Mouse (Mus musculus) embryonic facial prominence, embryonic 11.5 days (tissue): ENCODE data around the gene B3gnt6. TPM values are rescaled to one million over a fixed set of nuclear protein-coding genes. Genes with fewer than 3 reads are reported as not detected.

Experiments used
- ATAC-seq: fragments of 200-750 bp; cut with Nextera tagmentation; replicated peaks from 2 replicates; pipeline ENCODE4 v1.8.0; 2017; ENCODE audit warnings: low read depth; ENCODE audit not compliant: insufficient number of reproducible peaks, low FRiP score, low TSS enrichment
- DNase-seq: peaks from one replicate; pipeline ENCODE4 v3.0.0-alpha.2; 2015; ENCODE audit warnings: low spot score
- H3K27ac ChIP-seq: fragments of 300-500 bp; sonication (generic); replicated peaks from 2 replicates; pipeline ENCODE4 v1.5.1; 2014; ENCODE audit warnings: mild to moderate bottlenecking, low read depth, low read length, control low read depth
- H3K27me3 ChIP-seq: fragments of 300-500 bp; sonication (generic); 2 replicates; pipeline ENCODE4 v1.6.1; 2014; ENCODE audit warnings: mild to moderate bottlenecking, low read length, moderate library complexity, mixed read lengths; ENCODE audit not compliant: control insufficient read depth, insufficient read depth
- H3K36me3 ChIP-seq: fragments of 300-500 bp; sonication (generic); replicated peaks from 2 replicates; pipeline ENCODE4 v1.6.1; 2014; ENCODE audit warnings: low read depth, mild to moderate bottlenecking, low read length, moderate library complexity, mixed read lengths; ENCODE audit not compliant: control insufficient read depth, insufficient read depth
- H3K4me1 ChIP-seq: fragments of 300-500 bp; sonication (generic); 2 replicates; pipeline ENCODE4 v1.6.1; 2014; ENCODE audit warnings: low read length, mixed read lengths; ENCODE audit not compliant: control insufficient read depth, insufficient read depth
- H3K4me2 ChIP-seq: fragments of 300-500 bp; sonication (generic); 2 replicates; pipeline ENCODE4 v1.6.1; 2014; ENCODE audit warnings: low read depth, mild to moderate bottlenecking, control low read depth, low read length, moderate library complexity
- H3K4me3 ChIP-seq: fragments of 300-500 bp; sonication (generic); 2 replicates; pipeline ENCODE4 v1.5.1; 2014; ENCODE audit warnings: low read depth, low read length, control low read depth
- H3K9ac ChIP-seq: fragments of 300-500 bp; sonication (generic); replicated peaks from 2 replicates; pipeline ENCODE4 v1.6.1; 2014; ENCODE audit warnings: mild to moderate bottlenecking, control low read depth, low read length
- H3K9me3 ChIP-seq: fragments of 300-500 bp; sonication (generic); replicated peaks from 2 replicates; pipeline ENCODE4 v1.6.1; 2016; ENCODE audit warnings: mild to moderate bottlenecking, low read length, inconsistent platforms, mixed read lengths; ENCODE audit not compliant: control insufficient read depth
- WGBS: fragments of 180-500 bp; shearing (Covaris S2); extraction: QIAGEN DNeasy Blood & Tissue Kit; methylation state at CpG from one replicate; pipeline ENCODE4 v1.1.7; 2014; 5-methylcytosine and 5-hydroxymethylcytosine counted together
- polyA plus RNA-seq: library from polyadenylated mRNA; unstranded; fragments of >200 nt; fragmentation: Nextera tagmentation; extraction: Ambion mirVana; gene quantifications from 2 replicates; pipeline ENCODE4 v1.2.1, GENCODE M21; 2014

B3gnt6 gene
- polyA plus RNA-seq, 1 experiment from 2014 or later: not detected

GRCm38 (mm10) chr7:98174883-98175755, 24.2 kb downstream of the B3gnt6 start:
- ATAC-seq (no peak), DNase-seq (no peak)
- no peak overlapping the region; the same call in 1 of the 2 replicates for H3K4me2 ChIP-seq
- H3K9me3 ChIP-seq: no peaks in the 10 kb centered on the region
- H3K9ac ChIP-seq: no peak overlapping the region
- peaks cover 8% of the 10 kb centered on the region; the same call in 1 of the 2 replicates for H3K4me1 ChIP-seq
- H3K4me3 ChIP-seq: no peak overlapping the region
- no peaks in the 10 kb centered on the region for H3K36me3 ChIP-seq
- 72% methylated on average over 4 of the region's 4 CpGs for WGBS
- H3K27ac ChIP-seq: no peak overlapping the region
- H3K27me3 ChIP-seq: no peaks in the 10 kb centered on the region

GRCm38 (mm10) chr7:98173408-98173807, 25.9 kb downstream of the B3gnt6 start:
- Histone ChIP-seq H3K9ac (no peak overlapping the region), H3K27me3 (no peaks in the 10 kb centered on the region), H3K36me3 (no peaks in the 10 kb centered on the region), H3K4me1 (peaks cover 8% of the 10 kb centered on the region; the same call in 1 of the 2 replicates), H3K27ac (no peak overlapping the region), H3K9me3 (no peaks in the 10 kb centered on the region), H3K4me2 (no peak overlapping the region), H3K4me3 (no peak overlapping the region)
- no peak for DNase-seq
- ATAC-seq: no peak
- 38% methylated on average over 4 of the region's 4 CpGs for WGBS

- peaks cover 8% of the 10 kb centered on the region; the same call in 1 of the 2 replicates for H3K4me1 ChIP-seq
- WGBS: 72% methylated on average over 8 of the region's 8 CpGs
- H3K9me3 ChIP-seq: no peaks in the 10 kb centered on the region
- no peak for DNase-seq
- no peaks in the 10 kb centered on the region for H3K36me3 ChIP-seq
- no peak for ATAC-seq
- H3K4me2 ChIP-seq: no peak overlapping the region
- H3K27ac ChIP-seq: no peak overlapping the region
- no peak overlapping the region for H3K4me3 ChIP-seq
- H3K9ac ChIP-seq: no peak overlapping the region
- no peaks in the 10 kb centered on the region for H3K27me3 ChIP-seq
Measured at GRCm38 (mm10) chr7:98172661-98173060, 26.6 kb downstream of the B3gnt6 start.

GRCm38 (mm10) chr7:98171141-98172073, 27.9 kb downstream of the B3gnt6 start:
- Histone ChIP-seq H3K9ac (no peak overlapping the region; the same call in 1 of the 2 replicates), H3K36me3 (no peaks in the 10 kb centered on the region), H3K27ac (peak overlapping the region; percentile 47; the same call in 1 of the 2 replicates), H3K4me2 (no peak overlapping the region), H3K4me3 (no peak overlapping the region), H3K4me1 (peaks cover 8% of the 10 kb centered on the region; the same call in 1 of the 2 replicates), H3K27me3 (no peaks in the 10 kb centered on the region), H3K9me3 (no peaks in the 10 kb centered on the region)
- peak; percentile 74 for DNase-seq
- WGBS: 38% methylated on average over 6 of the region's 6 CpGs
- ATAC-seq: peak; percentile 72

- Histone ChIP-seq H3K27ac (no peak overlapping the region), H3K9ac (no peak overlapping the region; the same call in 1 of the 2 replicates)
- no peak for ATAC-seq
Measured at GRCm38 (mm10) chr7:98164999-98165528, 34.2 kb downstream of the B3gnt6 start.

GRCm38 (mm10) chr7:98164382-98164998, 34.8 kb downstream of the B3gnt6 start:
- WGBS: 75% methylated on average over 9 of the region's 9 CpGs
- no peaks in the 10 kb centered on the region for H3K4me1 ChIP-seq
- H3K36me3 ChIP-seq: no peaks in the 10 kb centered on the region
- no peak for ATAC-seq
- H3K9me3 ChIP-seq: no peaks in the 10 kb centered on the region
- no peak overlapping the region for H3K4me3 ChIP-seq
- no peak overlapping the region for H3K4me2 ChIP-seq
- no peak for DNase-seq
- no peak overlapping the region; the same call in 1 of the 2 replicates for H3K9ac ChIP-seq
- H3K27me3 ChIP-seq: no peaks in the 10 kb centered on the region
- H3K27ac ChIP-seq: no peak overlapping the region

More at GRCm38 (mm10) chr7:98164999-98165528, 34.2 kb downstream of the B3gnt6 start:
- no peaks in the 10 kb centered on the region for H3K27me3 ChIP-seq
- no peak overlapping the region for H3K4me3 ChIP-seq
- no peaks in the 10 kb centered on the region for H3K4me1 ChIP-seq
- H3K4me2 ChIP-seq: no peak overlapping the region
- 65% methylated on average over 10 of the region's 10 CpGs for WGBS
- DNase-seq: no peak
- H3K9me3 ChIP-seq: no peaks in the 10 kb centered on the region
- H3K36me3 ChIP-seq: no peaks in the 10 kb centered on the region

GRCm38 (mm10) chr7:98163700-98164099, 35.6 kb downstream of the B3gnt6 start:
- H3K27me3 ChIP-seq: no peaks in the 10 kb centered on the region
- H3K4me1 ChIP-seq: no peaks in the 10 kb centered on the region
- H3K9me3 ChIP-seq: no peaks in the 10 kb centered on the region
- H3K4me3 ChIP-seq: no peak overlapping the region
- no peak overlapping the region for H3K27ac ChIP-seq
- WGBS: 52% methylated on average over 3 of the region's 3 CpGs
- no peaks in the 10 kb centered on the region for H3K36me3 ChIP-seq
- no peak overlapping the region for H3K4me2 ChIP-seq
- ATAC-seq (no peak), DNase-seq (no peak)
- H3K9ac ChIP-seq: no peak overlapping the region
